Mouse (Mus musculus) thymus, postnatal 14 days (tissue): ENCODE results near the gene D17H6S53E.

ENCODE experiments used
- DNase-seq: peaks from one replicate; pipeline ENCODE4 v3.0.0; 2021

D17H6S53E gene

GRCm38 (mm10) chr17:35163326-35164081, 37.3 kb downstream of the D17H6S53E start:
- no peak for DNase-seq

GRCm38 (mm10) chr17:35164218-35164567, 38.0 kb downstream of the D17H6S53E start:
- no peak for DNase-seq

GRCm38 (mm10) chr17:35164568-35165450, 38.6 kb downstream of the D17H6S53E start, which contains the start of gene Prrc2a:
Prrc2a (minus strand) TSS chr17:35164897.
- peak; percentile 97 for DNase-seq

- DNase-seq, result no peak
Measured at GRCm38 (mm10) chr17:35165451-35166155, 39.4 kb downstream of the D17H6S53E start.

GRCm38 (mm10) chr17:35166352-35167035, 40.3 kb downstream of the D17H6S53E start:
- peak; percentile 83 for DNase-seq

GRCm38 (mm10) chr17:35167794-35168193, 41.6 kb downstream of the D17H6S53E start:
- no peak for DNase-seq

GRCm38 (mm10) chr17:35168541-35169207, 42.5 kb downstream of the D17H6S53E start:
- peak; percentile 50 for DNase-seq

- DNase-seq, result no peak
Measured at GRCm38 (mm10) chr17:35172445-35173234, 46.5 kb downstream of the D17H6S53E start.

GRCm38 (mm10) chr17:35173329-35173728, 47.2 kb downstream of the D17H6S53E start:
- DNase-seq, result no peak

GRCm38 (mm10) chr17:35174201-35174977, 48.2 kb downstream of the D17H6S53E start:
- DNase-seq, result no peak

GRCm38 (mm10) chr17:35175382-35175781, 49.2 kb downstream of the D17H6S53E start:
- DNase-seq, result no peak

GRCm38 (mm10) chr17:35175968-35176367, 49.8 kb downstream of the D17H6S53E start, which contains the start of gene Aif1:
Aif1 (minus strand) TSS chr17:35176068.
- no peak for DNase-seq
